Mouse (Mus musculus): Measurements from ENCODE around the gene Rad9b. TPM values are rescaled to one million over a fixed set of nuclear protein-coding genes. Genes with fewer than 3 reads are reported as not detected.
A peak's percentile ranks its signal among the peaks of the same experiment; 100 is the strongest.

Gene Rad9b
- polyA plus RNA-seq, 1 experiment from 2014 or later: 12.2 TPM

DNA sequence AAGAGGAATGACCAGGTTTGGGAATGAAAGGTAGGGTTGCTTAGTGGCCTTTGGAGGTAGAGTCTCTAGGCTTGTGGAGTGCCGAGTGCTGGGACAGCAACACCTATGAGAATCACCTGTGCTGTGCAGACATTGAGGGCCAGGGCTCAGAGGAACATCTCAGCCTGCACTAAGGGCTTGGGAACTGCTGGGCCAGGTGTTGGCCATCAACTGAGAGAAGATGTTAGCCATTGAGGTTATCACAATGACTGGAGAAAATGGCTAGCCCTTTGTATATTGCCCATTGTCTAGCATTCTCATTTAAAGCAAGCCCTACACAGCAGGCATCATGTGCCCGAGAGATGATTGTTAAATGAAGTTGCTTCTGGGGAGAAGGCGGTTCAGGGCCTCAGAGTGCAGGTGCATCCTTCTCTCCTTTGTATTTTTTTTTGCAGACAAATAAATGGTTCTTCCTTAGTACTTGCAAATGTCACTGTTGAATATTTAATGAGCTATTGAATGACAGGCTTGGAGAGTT lies 59.8 kb downstream of the Rad9b start:
- 86% methylated on average over 3 of the region's 3 CpGs for WGBS
- Histone ChIP-seq H3K4me1 (ENCODE audit: control insufficient read depth, insufficient read depth, low read length) (no peaks in the 10 kb centered on the region), H3K27ac (ENCODE audit: low read depth, low read length) (no peak overlapping the region), H3K36me3 (ENCODE audit: control insufficient read depth, insufficient read depth, low read length) (peaks cover 3% of the 10 kb centered on the region; the same call in 1 of the 2 replicates), H3K4me3 (ENCODE audit: low read length) (no peak overlapping the region), H3K9me3 (ENCODE audit: control insufficient read depth, low read length) (no peaks in the 10 kb centered on the region), H3K4me2 (replicated peaks; ENCODE audit: low read depth, low read length) (no peak overlapping the region), H3K27me3 (ENCODE audit: control insufficient read depth, insufficient read depth, low read length) (no peaks in the 10 kb centered on the region), H3K9ac (ENCODE audit: low read depth, low read length) (no peak overlapping the region)
- no peak for ATAC-seq (ENCODE audit: low FRiP score, low TSS enrichment)

DNA sequence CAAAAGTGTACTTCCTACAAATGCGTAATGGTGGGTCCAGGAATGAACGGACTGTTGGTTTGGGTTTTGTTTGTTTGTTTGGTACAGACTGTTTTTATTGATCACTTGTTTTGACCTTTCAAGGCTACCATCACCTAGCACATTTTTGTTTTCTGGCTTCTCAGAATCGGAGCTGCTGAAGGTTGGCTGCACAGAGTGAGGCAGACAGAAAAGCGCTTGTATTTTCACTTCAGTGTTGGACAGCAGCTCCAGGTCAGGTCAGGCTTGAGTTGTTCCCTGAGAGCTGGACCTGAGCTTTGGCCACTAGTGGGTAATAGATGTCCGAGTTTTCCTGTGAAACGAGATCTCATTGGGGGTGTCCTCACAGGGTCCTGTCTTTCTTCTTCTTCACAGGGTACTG lies 60.9 kb downstream of the Rad9b start:
- no peak for ATAC-seq (ENCODE audit: low FRiP score, low TSS enrichment)
- Histone ChIP-seq H3K36me3 (ENCODE audit: control insufficient read depth, insufficient read depth, low read length) (peaks cover 3% of the 10 kb centered on the region; the same call in 1 of the 2 replicates), H3K27ac (ENCODE audit: low read depth, low read length) (no peak overlapping the region), H3K4me2 (replicated peaks; ENCODE audit: low read depth, low read length) (no peak overlapping the region), H3K4me1 (ENCODE audit: control insufficient read depth, insufficient read depth, low read length) (no peaks in the 10 kb centered on the region), H3K9me3 (ENCODE audit: control insufficient read depth, low read length) (no peaks in the 10 kb centered on the region), H3K27me3 (ENCODE audit: control insufficient read depth, insufficient read depth, low read length) (no peaks in the 10 kb centered on the region), H3K4me3 (ENCODE audit: low read length) (no peak overlapping the region), H3K9ac (ENCODE audit: low read depth, low read length) (no peak overlapping the region)
- WGBS: 57% methylated on average over 6 of the region's 6 CpGs

DNA sequence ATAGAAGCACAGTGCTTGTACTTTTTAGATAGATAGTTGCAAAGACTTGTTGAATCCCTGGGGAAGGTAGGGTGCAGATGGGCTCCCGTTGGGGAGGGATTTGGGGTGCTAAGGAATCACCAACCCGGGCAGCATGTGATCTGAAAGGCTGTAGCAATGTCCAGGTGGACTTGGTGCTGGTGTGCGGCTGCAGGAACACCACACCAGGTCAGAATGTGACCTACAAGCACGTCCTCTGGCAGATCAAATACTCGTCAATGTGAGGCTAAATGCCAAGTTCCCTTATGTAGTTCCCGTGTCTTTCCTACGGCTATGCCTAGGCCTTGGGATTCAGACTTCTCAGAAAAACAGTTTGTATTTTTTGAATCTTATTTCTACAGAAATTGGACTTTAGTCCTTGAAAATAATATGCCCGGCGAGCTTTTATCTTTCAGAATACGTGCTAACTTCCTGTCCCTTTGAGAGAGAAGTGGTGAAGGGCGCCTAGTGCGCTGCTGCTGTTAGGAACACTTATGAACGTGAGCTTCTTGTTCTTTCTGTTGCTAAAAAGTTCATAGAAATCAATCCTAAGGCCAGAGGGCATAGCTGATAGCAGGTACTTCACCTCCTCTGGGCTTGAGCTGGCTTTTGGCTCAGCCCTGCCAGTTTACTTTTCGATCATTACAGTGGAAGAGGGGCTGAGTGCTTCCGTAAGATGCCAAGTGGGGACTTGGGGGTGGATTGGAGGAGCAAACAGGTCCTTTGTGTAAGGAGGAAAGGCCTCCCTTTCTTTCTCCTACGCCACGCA lies 62.3 kb downstream of the Rad9b start:
- Histone ChIP-seq H3K4me3 (ENCODE audit: low read length) (no peak overlapping the region), H3K36me3 (ENCODE audit: control insufficient read depth, insufficient read depth, low read length) (peaks cover 9% of the 10 kb centered on the region; the same call in 1 of the 2 replicates), H3K9ac (ENCODE audit: low read depth, low read length) (no peak overlapping the region), H3K27ac (ENCODE audit: low read depth, low read length) (no peak overlapping the region), H3K4me1 (ENCODE audit: control insufficient read depth, insufficient read depth, low read length) (no peaks in the 10 kb centered on the region), H3K9me3 (ENCODE audit: control insufficient read depth, low read length) (no peaks in the 10 kb centered on the region), H3K4me2 (replicated peaks; ENCODE audit: low read depth, low read length) (no peak overlapping the region), H3K27me3 (ENCODE audit: control insufficient read depth, insufficient read depth, low read length) (no peaks in the 10 kb centered on the region)
- ATAC-seq (ENCODE audit: low FRiP score, low TSS enrichment): no peak
- 74% methylated on average over 17 of the region's 17 CpGs for WGBS

DNA sequence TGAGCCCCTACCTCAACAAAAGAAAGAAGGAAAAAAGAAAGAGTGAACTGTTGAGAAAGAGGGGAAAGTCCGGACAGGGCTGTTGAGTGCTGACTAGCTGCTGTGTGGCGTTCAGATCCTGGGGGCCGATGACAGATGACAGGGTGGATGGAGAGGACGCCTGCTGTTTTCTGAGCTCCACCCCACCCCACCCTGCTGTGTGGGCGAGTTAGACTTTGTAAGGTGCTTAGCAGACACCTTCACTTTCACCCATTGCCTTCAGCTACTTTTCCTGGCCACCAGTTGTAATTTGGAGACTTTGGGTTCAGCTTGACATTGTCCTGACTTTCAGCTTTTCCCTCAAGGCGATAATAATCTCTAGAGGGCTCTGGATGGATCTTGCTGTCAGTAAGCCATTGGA lies 62.9 kb downstream of the Rad9b start:
- Histone ChIP-seq H3K9ac (ENCODE audit: low read depth, low read length) (no peak overlapping the region), H3K4me3 (ENCODE audit: low read length) (no peak overlapping the region), H3K4me1 (ENCODE audit: control insufficient read depth, insufficient read depth, low read length) (0 out of 2 replicates have a peak, but pooled peaks cover 1% of the 10 kb centered on the region), H3K4me2 (replicated peaks; ENCODE audit: low read depth, low read length) (no peak overlapping the region), H3K27me3 (ENCODE audit: control insufficient read depth, insufficient read depth, low read length) (no peaks in the 10 kb centered on the region), H3K36me3 (ENCODE audit: control insufficient read depth, insufficient read depth, low read length) (peaks cover 9% of the 10 kb centered on the region; the same call in 1 of the 2 replicates), H3K9me3 (ENCODE audit: control insufficient read depth, low read length) (no peaks in the 10 kb centered on the region), H3K27ac (ENCODE audit: low read depth, low read length) (no peak overlapping the region)
- WGBS: 70% methylated on average over 6 of the region's 6 CpGs
- ATAC-seq (ENCODE audit: low FRiP score, low TSS enrichment): no peak

DNA sequence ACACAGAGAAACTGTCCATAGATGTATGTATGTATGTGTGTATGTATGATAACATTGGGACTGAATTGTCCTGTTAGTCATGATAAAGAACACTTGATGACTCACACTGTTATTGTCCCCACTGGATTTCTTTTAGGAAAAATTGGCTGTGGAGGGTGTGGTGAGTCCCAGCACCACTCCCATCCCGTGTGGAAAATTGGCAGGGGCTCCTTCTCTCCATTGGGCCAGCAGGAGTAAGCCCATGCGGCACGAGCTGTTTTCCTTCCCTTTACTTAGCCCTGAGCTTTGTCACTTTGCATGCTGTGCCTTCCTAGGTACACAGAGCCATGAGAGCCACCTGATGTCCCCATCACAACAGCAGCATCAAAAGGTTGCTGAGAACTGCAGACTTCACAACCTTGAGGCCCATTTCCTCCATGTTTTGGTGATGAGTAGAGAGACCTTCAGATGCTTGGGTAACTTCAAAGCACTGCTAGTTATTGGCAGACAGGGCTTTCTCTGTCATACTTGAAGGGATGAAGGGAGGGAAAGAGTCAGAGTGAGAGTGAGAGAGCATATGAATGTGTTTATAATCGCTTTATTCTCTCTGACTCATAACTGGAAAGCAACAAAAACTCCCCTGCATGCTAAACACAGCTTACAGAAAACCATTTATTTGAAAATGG lies 65.8 kb downstream of the Rad9b start:
- Histone ChIP-seq H3K4me3 (ENCODE audit: low read length) (no peak overlapping the region), H3K27me3 (ENCODE audit: control insufficient read depth, insufficient read depth, low read length) (no peaks in the 10 kb centered on the region), H3K4me1 (ENCODE audit: control insufficient read depth, insufficient read depth, low read length) (peaks cover 12% of the 10 kb centered on the region; the same call in 1 of the 2 replicates), H3K27ac (ENCODE audit: low read depth, low read length) (no peak overlapping the region), H3K9me3 (ENCODE audit: control insufficient read depth, low read length) (no peaks in the 10 kb centered on the region), H3K36me3 (ENCODE audit: control insufficient read depth, insufficient read depth, low read length) (peaks cover 6% of the 10 kb centered on the region; the same call in 1 of the 2 replicates), H3K9ac (ENCODE audit: low read depth, low read length) (no peak overlapping the region), H3K4me2 (replicated peaks; ENCODE audit: low read depth, low read length) (no peak overlapping the region)
- 89% methylated on average over 4 of the region's 4 CpGs for WGBS
- no peak for ATAC-seq (ENCODE audit: low FRiP score, low TSS enrichment)

DNA sequence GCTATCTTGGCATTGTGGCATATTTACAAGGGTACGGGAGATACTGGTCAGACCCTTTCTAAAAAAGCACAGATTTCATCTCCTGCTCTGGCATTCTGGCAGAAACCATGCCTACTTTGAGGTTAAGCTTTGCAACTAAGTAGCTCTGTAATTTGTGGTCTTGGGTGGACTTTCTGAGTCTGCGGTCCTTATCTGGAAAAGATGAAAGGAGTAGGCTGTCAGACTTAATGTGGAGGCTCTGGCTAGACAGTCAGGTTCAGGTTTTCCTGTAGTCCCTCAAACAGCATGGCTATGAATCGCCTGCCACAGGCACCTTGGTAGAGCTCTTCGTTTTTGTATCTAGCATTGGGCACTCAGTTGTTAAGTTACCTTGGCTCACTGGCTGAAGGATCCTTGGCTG lies 67.0 kb downstream of the Rad9b start:
- Histone ChIP-seq H3K9me3 (ENCODE audit: control insufficient read depth, low read length) (no peaks in the 10 kb centered on the region), H3K36me3 (ENCODE audit: control insufficient read depth, insufficient read depth, low read length) (peaks cover 6% of the 10 kb centered on the region; the same call in 1 of the 2 replicates), H3K4me1 (ENCODE audit: control insufficient read depth, insufficient read depth, low read length) (peaks cover 12% of the 10 kb centered on the region; the same call in 1 of the 2 replicates), H3K4me3 (ENCODE audit: low read length) (no peak overlapping the region), H3K4me2 (replicated peaks; ENCODE audit: low read depth, low read length) (no peak overlapping the region), H3K27ac (ENCODE audit: low read depth, low read length) (no peak overlapping the region), H3K27me3 (ENCODE audit: control insufficient read depth, insufficient read depth, low read length) (no peaks in the 10 kb centered on the region), H3K9ac (ENCODE audit: low read depth, low read length) (no peak overlapping the region)
- no peak for ATAC-seq (ENCODE audit: low FRiP score, low TSS enrichment)
- 84% methylated on average over 4 of the region's 4 CpGs for WGBS

DNA sequence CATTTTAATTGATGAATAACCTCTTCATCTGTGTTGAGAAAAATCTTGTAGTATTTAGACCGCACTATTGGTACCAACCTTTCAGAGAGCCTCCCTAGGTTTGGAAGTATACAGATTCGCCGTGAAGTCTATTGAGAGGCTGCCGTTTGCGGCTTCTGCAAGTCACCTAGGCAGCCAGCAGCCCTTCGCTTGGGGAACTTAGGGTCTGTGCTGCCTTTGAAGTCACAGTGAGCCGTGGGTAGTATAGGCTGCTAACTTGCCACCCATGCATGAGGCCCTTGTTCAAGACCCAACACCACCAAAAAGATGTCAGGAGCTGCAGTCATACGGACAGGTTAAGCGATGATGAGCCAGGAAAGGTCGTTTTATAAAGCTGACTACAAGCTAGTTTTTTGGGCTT lies 67.8 kb downstream of the Rad9b start:
- WGBS: 89% methylated on average over 10 of the region's 10 CpGs
- no peaks in the 10 kb centered on the region for H3K27me3 ChIP-seq (ENCODE audit: control insufficient read depth, insufficient read depth, low read length)
- H3K36me3 ChIP-seq (ENCODE audit: control insufficient read depth, insufficient read depth, low read length): peaks cover 6% of the 10 kb centered on the region; the same call in 1 of the 2 replicates
- H3K4me2 ChIP-seq (replicated peaks; ENCODE audit: low read depth, low read length): peak overlapping the region; percentile 93; the same call in 1 of the 2 replicates
- H3K9me3 ChIP-seq (ENCODE audit: control insufficient read depth, low read length): no peaks in the 10 kb centered on the region
- H3K27ac ChIP-seq (ENCODE audit: low read depth, low read length): no peak overlapping the region
- peaks cover 12% of the 10 kb centered on the region; the same call in 1 of the 2 replicates for H3K4me1 ChIP-seq (ENCODE audit: control insufficient read depth, insufficient read depth, low read length)
- peak overlapping the region; percentile 97; the same call in 1 of the 2 replicates for H3K4me3 ChIP-seq (ENCODE audit: low read length)
- peak overlapping the region; percentile 9; the same call in 1 of the 2 replicates for H3K9ac ChIP-seq (ENCODE audit: low read depth, low read length)
- no peak for ATAC-seq (ENCODE audit: low FRiP score, low TSS enrichment)

DNA sequence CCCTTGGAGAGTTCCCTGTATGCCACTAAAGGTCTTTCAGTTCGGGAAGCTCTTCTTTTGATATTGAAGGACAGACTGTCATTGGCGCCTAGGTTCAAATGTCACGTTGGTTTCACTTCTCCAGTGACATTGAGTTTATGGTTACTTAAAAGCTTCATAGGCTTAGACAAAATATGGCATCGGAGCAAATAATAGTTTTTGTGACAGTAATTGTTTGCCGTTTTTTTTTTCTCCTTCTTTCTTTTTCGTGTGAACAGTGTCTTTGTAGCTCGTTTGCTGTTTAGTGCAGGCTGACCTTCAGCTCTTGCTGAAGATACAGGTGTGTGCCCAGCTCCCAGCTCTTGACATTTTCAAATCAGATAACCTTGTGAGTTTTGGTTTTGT lies 68.3 kb downstream of the Rad9b start:
- Histone ChIP-seq H3K9me3 (ENCODE audit: control insufficient read depth, low read length) (no peaks in the 10 kb centered on the region), H3K27ac (ENCODE audit: low read depth, low read length) (no peak overlapping the region), H3K4me2 (replicated peaks; ENCODE audit: low read depth, low read length) (peak overlapping the region; percentile 93), H3K27me3 (ENCODE audit: control insufficient read depth, insufficient read depth, low read length) (no peaks in the 10 kb centered on the region), H3K36me3 (ENCODE audit: control insufficient read depth, insufficient read depth, low read length) (peaks cover 6% of the 10 kb centered on the region; the same call in 1 of the 2 replicates), H3K4me1 (ENCODE audit: control insufficient read depth, insufficient read depth, low read length) (peaks cover 12% of the 10 kb centered on the region; the same call in 1 of the 2 replicates), H3K9ac (ENCODE audit: low read depth, low read length) (peak overlapping the region; percentile 91; the same call in 1 of the 2 replicates), H3K4me3 (ENCODE audit: low read length) (peak overlapping the region; percentile 97)
- ATAC-seq (ENCODE audit: low FRiP score, low TSS enrichment): no peak
- 45% methylated on average over 7 of the region's 7 CpGs for WGBS
